Mouse (Mus musculus) cerebellum, postnatal 25 days (tissue): ENCODE data around the gene E030018B13Rik.

Experiments
- DNase-seq, 2 experiments: peaks; one replicate each; pipeline ENCODE4 v3.0.0; 2021; ENCODE audit warnings: mixed read lengths in 2 of 2

Gene E030018B13Rik

GRCm38 (mm10) chr7:63898201-63898600 is 18.5 kb upstream of the E030018B13Rik start:
- no peak for DNase-seq

GRCm38 (mm10) chr7:63899925-63900324 is 16.7 kb upstream of the E030018B13Rik start:
- no peak for DNase-seq

- DNase-seq = peak in 1 of 2 experiments; percentile 50
These were observed 16.2 kb upstream of the E030018B13Rik start for GRCm38 (mm10) chr7:63900411-63900810.

- peak; percentile 66 to 71 for DNase-seq
These were observed 15.3 kb upstream of the E030018B13Rik start for GRCm38 (mm10) chr7:63901346-63901745.

- DNase-seq = peak; percentile 29 to 53
These were observed 14.7 kb upstream of the E030018B13Rik start for GRCm38 (mm10) chr7:63901942-63902341.

- DNase-seq = no peak
These were observed 13.9 kb upstream of the E030018B13Rik start for GRCm38 (mm10) chr7:63902604-63903210.

GRCm38 (mm10) chr7:63903635-63904380 is 12.8 kb upstream of the E030018B13Rik start:
- DNase-seq = no peak

- DNase-seq = no peak
These were observed 11.5 kb upstream of the E030018B13Rik start for GRCm38 (mm10) chr7:63905190-63905589.

GRCm38 (mm10) chr7:63905642-63906041 is 11.0 kb upstream of the E030018B13Rik start:
- no peak for DNase-seq

- peak; percentile 74 to 75 for DNase-seq
These were observed 8.7 kb upstream of the E030018B13Rik start for GRCm38 (mm10) chr7:63907778-63908495.

- peak in 1 of 2 experiments; percentile 52 for DNase-seq
These were observed 8.0 kb upstream of the E030018B13Rik start for GRCm38 (mm10) chr7:63908496-63909285.

- no peak for DNase-seq
These were observed 6.4 kb upstream of the E030018B13Rik start for GRCm38 (mm10) chr7:63910225-63910624.

- DNase-seq = peak in 1 of 2 experiments; percentile 44
These were observed 5.7 kb upstream of the E030018B13Rik start for GRCm38 (mm10) chr7:63910912-63911311.

- DNase-seq = peak; percentile 74 to 75
These were observed 5.0 kb upstream of the E030018B13Rik start for GRCm38 (mm10) chr7:63911383-63912233.

GRCm38 (mm10) chr7:63912234-63912810 is 4.3 kb upstream of the E030018B13Rik start:
- no peak for DNase-seq

- no peak for DNase-seq
These were observed 3.5 kb upstream of the E030018B13Rik start for GRCm38 (mm10) chr7:63912924-63913723.

GRCm38 (mm10) chr7:63913724-63914692 is 2.6 kb upstream of the E030018B13Rik start:
- no peak for DNase-seq

- DNase-seq = no peak
These were observed 1.8 kb upstream of the E030018B13Rik start for GRCm38 (mm10) chr7:63914891-63915290.

GRCm38 (mm10) chr7:63917693-63918092 is 1.0 kb downstream of the E030018B13Rik start:
- peak; percentile 75 to 81 for DNase-seq
